Mouse (Mus musculus): ENCODE data around the gene Srcin1.

Srcin1 gene

GRCm38 (mm10) chr11:97534442-97535307, 41.3 kb downstream of the Srcin1 start:
- no peak for DNase-seq (ENCODE audit: low read depth)

DNA sequence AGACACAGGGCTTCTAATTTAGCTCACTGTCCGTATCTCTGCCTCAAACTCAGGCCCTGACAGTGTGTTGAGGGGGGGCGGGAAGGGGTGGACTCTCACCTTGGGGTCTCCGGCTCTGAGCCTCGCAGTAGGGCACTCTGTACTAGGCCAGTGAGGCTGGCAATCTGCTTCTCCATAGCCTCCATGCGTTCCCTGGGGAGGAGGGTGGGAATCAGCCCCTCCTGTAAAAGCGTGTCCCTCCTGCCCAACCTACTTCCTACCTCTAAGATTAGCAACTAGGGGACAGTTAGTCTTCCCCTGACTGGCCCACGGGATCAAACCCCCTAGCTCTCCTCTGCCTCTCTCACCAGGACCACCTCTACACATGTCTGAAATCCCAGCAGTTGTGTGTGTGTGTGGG, 42.3 kb downstream of the Srcin1 start:
- DNase-seq (ENCODE audit: low read depth) = no peak

DNA sequence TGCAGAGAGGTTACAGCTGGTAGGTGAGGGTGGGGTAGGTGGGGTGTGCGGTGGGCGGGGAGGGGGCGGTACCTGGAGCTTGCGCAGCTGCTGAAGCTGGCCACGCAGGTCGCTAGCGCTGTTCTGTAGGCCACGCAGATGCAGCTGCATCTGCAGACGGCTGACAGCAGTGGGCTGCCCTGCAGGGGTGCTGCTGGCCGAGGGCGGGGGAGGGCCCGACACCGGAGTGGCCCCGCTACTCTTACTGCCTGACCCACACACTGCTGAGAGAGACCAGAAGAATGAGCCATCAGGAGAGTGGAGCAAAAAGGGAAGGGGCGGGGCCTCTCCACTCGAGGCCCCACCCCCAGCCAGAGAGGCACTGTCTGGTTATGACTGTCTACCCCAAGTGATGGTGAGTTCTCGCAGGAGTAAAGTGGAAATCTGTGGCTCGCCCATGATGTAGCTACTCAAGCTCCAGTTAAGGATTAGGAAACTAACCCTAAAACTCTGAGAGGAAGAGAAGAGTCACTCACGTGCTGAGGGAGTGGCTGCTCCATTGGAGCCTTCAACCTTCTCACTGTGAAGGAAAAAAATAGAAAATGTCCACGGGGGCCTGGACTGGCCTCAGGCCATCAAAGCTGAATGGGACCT, 42.9 kb downstream of the Srcin1 start:
- DNase-seq (ENCODE audit: low read depth) = peak; percentile 48

GRCm38 (mm10) chr11:97532354-97532753, 43.6 kb downstream of the Srcin1 start:
- DNase-seq (ENCODE audit: low read depth) = no peak

DNA sequence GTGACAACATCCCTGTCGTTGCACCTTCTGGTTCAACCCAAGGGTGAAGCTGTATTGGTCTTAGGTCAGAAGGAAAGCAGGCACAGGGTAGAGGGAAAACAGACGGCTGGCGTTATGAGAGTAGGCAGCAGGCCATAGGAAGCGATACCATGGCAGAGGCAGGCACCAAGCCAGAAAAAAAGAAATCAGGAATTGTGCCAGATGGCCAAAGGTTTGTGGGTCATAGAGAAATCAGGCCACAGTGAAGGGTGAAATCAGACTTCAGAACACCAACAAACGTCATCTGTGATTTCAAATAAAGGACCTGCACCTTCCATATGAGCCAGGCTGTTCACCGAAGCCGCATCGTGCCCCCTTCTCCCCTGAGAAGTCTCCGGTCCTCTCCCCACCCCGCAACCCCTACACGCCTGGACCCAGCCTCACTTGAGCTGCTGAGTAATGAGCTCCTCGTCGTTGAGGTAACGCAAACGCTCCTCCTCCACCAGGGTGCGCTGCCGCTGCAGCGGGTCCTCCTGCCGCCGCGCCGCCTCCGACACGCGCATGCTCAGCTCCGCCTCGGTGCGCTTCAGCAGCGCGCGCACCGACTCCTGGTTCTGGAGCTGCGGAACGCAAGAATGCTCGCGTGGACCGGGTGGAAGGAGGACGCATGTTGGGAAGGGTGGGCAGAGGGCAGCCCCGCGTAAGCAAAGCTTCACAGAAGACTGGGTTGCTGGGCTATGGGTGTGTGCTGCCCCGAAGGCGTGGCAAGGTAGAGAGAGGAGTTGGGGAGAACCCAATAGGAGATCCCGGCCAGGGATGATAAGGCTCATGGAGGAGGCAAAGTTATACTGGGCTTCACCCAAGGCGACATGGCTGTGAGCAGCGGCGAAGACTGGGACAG, 44.4 kb downstream of the Srcin1 start:
- peak; percentile 94 for DNase-seq (ENCODE audit: low read depth)

GRCm38 (mm10) chr11:97530961-97531360, 45.0 kb downstream of the Srcin1 start:
- DNase-seq (ENCODE audit: low read depth) = no peak

DNA sequence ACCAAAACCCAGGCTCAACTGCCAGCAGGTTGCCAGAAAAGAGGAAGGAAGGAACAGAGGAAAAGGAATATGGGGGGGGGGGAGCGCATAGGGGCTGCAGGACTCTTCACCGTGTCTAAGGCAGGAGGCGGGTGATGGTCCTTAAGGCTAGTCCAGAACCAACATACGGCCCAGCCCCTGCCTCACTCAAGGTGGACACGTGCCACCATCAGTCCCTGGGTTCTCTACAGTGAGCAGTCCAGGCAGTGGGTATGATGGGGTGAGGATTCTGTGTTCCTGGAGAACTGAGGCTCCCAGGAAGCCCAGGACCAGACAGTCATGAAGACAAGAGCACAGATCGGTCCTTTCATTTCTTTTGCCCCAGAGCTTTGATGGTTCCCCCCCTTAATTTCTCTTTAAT, 45.9 kb downstream of the Srcin1 start:
- no peak for DNase-seq (ENCODE audit: low read depth)

DNA sequence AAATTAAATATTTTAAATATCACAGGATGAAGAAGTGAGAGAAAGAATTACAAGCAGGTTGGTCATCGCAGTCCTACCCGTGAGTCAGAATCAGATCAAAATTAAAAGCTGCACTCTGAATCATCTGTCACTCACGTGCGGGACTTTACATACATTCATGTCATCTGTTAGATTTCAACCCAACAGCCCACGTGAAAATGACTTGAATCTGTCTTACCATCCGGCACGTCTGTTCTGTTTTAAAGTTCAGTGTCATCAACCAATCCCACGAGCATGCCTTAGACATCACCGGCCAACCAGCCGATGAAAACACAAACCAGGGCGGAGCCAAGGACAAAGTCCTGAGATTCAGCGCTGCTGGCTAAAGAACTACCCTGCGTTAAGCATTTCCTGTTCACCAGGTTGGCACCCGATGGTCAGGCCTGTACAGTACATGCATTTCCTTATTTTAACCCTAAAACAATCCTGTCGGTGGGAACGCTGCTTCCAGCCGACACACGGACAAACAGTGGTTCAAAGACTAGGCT, 47.6 kb downstream of the Srcin1 start:
- no peak for DNase-seq (ENCODE audit: low read depth)

GRCm38 (mm10) chr11:97525313-97525712, 50.7 kb downstream of the Srcin1 start:
- no peak for DNase-seq (ENCODE audit: low read depth)

DNA sequence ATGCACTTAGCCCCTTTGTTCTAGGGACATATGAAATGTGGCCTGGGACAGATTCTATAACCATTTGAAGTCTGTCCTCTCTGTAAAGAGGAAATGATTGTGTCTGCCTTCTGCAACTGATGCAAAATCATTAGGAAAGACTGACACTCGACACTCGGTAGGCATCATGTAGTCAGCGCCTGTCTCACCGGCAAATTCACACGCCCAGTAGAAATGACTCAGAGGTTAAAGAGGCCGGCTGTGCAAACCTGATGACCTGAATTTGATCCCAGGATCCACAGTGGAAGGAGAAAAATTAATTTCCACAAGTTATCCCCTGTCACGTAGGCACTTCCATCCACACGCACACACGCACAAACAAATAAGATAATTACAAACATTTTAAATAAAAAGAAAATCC, 51.7 kb downstream of the Srcin1 start:
- DNase-seq (ENCODE audit: low read depth) = peak; percentile 32

GRCm38 (mm10) chr11:97523827-97524261, 52.1 kb downstream of the Srcin1 start:
- DNase-seq (ENCODE audit: low read depth) = peak; percentile 36

DNA sequence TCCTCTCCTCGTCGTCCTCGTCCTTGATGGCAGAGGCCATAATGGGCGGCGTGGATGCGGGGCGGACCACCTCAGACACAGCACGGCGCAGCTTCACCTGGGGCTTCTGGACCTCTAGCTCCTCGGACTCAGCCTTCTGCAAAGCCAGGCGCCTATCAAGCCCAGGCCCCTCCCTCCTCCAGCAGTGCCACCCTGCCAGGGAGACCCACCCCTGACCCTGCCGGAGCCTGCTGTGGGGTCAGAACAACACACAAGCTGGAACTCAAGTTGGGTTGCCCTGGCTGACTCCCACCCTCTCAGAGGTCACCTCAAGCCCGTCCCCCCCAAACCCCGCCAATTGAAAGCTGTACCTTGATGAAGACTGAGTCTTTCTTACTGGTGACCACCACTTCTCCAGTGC, 52.9 kb downstream of the Srcin1 start:
- DNase-seq (ENCODE audit: low read depth) = no peak

DNA sequence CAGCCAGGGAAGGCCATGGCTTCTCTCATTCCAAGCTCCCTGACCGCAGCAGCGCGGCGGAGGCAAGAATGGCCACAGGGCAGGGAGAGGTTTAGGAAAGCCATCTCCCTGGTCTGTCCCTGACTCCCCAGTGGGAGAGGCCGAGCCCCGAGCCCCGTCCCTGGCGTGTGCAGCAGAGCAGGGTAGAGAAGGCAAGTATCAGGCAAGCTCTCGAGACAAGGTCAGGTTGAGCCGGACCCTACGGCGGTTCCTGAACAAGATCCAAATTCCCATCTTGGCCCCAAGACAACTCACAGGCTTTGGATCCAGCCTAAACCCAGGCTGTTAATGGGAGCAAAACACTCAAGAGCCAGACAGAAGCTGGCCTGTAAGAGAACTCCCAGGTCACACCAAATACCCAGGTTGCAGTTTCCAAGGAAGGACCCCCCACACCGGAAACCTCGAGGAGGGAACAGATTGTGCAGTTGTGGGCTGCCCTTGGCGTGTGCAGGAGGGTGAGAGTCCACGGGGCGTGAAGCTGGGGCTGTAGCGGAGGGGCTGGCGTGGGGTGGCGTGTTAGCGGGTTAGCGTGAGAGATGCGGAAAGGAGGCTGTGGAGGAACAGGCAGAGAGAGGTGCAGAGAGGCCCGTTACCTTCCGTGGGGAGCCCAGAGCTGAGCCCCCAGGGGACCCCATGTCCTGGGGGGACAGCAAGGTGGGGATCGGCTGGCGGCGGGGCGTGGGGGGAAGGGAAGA, 54.1 kb downstream of the Srcin1 start:
- DNase-seq (ENCODE audit: low read depth) = no peak

DNA sequence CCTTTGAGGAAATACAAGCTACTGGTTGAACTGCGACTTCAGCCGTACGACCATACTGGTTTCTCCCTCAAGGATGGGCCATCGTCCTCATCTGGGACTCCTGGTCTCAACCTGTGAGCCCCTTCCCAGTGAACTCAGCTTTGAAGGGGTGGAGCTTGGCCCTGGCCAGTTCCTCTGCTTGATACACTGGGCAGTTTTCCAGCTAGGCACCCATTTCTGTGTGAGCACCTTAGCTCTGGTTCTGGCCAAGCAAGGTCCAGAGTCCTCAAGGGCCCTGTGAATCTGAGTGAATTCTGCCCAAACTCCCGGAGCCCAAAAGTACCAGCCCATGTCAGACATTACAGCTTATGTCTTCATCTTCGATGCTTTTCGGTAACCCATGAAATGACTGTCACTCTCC, 55.4 kb downstream of the Srcin1 start:
- no peak for DNase-seq (ENCODE audit: low read depth)

- DNase-seq (ENCODE audit: low read depth) = no peak
These were observed 62.9 kb downstream of the Srcin1 start for GRCm38 (mm10) chr11:97513066-97513465.

DNA sequence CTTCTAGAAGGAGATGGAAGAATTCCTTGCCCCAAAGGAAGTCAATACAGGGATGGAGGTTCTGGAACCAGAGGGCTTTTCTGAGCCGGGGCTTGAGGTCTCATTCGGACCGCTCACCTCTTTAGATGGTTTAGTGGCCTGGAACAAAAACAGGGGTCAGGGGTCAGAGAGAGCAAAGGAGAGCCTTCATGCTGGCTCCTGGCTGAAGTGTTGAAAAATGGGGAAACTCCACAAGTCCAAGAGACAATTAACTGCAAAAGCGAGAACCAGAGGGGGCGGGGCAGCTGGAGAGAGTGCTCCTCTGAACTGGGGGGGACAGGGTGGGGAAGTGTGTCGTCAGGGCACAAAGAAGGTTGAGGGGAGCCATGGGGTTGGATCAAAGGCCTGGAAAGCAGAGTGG, 63.5 kb downstream of the Srcin1 start:
- DNase-seq (ENCODE audit: low read depth) = no peak

- DNase-seq (ENCODE audit: low read depth) = no peak
These were observed 64.2 kb downstream of the Srcin1 start for GRCm38 (mm10) chr11:97511661-97512369.

DNA sequence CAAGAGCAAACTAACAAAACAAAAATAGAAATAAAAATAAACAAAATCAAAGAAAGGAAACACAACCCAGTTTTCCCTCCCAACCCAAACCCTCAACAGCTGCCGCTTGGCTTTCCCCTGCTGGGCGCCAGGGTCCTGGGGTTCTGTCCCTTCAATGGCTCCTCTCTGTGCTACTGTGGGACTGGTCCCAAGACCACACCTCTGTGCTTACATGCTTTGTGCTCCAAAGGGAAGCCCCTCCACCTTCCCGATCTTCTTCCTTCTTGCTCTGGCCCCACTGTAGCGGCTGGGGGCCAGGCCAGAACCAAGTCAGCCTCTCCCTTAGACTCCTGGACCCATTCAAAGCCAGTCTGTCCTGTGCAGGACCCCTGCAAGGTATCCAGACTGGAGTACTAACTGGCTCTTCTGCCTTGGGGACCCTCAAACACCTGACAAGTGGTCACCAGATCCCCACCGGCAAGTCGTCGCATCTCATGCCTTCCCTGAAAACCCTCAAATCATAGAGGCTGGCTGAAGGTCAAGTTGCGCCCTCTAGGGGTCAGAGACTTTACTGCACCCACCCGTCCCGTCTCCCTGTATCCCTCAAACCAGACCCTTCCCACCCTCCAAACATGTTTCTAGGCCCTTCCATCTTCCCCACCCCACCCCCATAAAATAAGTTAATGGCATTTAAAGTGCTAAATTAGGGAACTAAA, 64.9 kb downstream of the Srcin1 start:
- DNase-seq (ENCODE audit: low read depth) = peak; percentile 64

DNA sequence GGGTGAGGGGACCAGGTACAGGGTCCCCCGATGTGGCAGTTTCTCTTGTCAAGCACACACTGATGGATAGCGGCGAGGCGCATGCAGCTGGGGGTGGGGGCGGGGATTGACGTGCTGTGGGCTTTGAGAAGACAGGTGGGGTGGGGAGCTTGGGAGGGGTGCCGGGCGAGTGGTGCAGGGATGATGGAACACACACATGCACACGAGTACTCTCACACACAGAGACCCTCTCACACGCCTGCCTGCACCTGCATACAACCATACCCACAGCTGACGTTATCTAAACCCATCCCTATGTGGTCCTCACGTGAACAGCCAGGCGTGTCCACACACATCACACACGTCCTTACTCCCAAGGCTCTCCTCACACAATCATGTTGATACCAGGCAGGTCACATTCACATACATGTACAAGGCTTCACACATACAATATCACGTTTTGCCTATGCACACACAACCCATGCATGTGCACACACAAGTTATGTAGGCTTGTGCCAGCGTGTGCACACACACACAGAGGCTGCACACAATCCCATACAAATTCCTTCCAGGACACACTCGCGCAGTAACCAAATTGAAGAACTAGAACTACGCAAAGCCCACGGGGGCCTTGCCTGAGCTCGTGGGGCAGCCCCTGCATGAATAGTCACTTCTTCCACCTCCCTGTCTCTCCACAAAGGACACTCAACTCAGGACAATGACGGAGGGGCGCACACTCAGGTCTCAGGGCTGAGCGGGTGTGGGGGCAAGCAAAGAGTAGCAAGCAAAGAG, 66.1 kb downstream of the Srcin1 start:
- no peak for DNase-seq (ENCODE audit: low read depth)

- no peak for DNase-seq (ENCODE audit: low read depth)
These were observed 66.9 kb downstream of the Srcin1 start for GRCm38 (mm10) chr11:97509058-97509457.
